Mouse (Mus musculus) urinary bladder, postnatal 4 days (tissue): ENCODE results near the gene Gadl1.

Experiments
- DNase-seq, 2 experiments: peaks; one replicate each; pipeline ENCODE4 v3.0.0; 2021 to 2022; ENCODE audit warnings: low spot score in 2 of 2

The Gadl1 gene

GRCm38 (mm10) chr9:115909155-115909554 is at the start of gene Gadl1:
Gene Gadl1, plus strand, starts transcription at chr9:115909455.
- DNase-seq = no peak

- no peak for DNase-seq
Measured at GRCm38 (mm10) chr9:115862802-115863201, 46.5 kb upstream of the Gadl1 start.

- no peak for DNase-seq
Measured at GRCm38 (mm10) chr9:115863326-115863725, 45.9 kb upstream of the Gadl1 start.

- DNase-seq = no peak
Measured at GRCm38 (mm10) chr9:115867277-115867676, 42.0 kb upstream of the Gadl1 start.

GRCm38 (mm10) chr9:115870168-115870567 is 39.1 kb upstream of the Gadl1 start:
- DNase-seq = no peak

GRCm38 (mm10) chr9:115870640-115871039 is 38.6 kb upstream of the Gadl1 start:
- DNase-seq = no peak

GRCm38 (mm10) chr9:115880500-115880899 is 28.8 kb upstream of the Gadl1 start:
- DNase-seq = no peak

GRCm38 (mm10) chr9:115881137-115881536 is 28.1 kb upstream of the Gadl1 start:
- no peak for DNase-seq

GRCm38 (mm10) chr9:115882627-115883200 is 26.5 kb upstream of the Gadl1 start:
- no peak for DNase-seq

GRCm38 (mm10) chr9:115883413-115883812 is 25.8 kb upstream of the Gadl1 start:
- DNase-seq = no peak

- no peak for DNase-seq
Measured at GRCm38 (mm10) chr9:115887571-115887970, 21.7 kb upstream of the Gadl1 start.

- DNase-seq = no peak
Measured at GRCm38 (mm10) chr9:115893131-115893530, 16.1 kb upstream of the Gadl1 start.

- DNase-seq = no peak
Measured at GRCm38 (mm10) chr9:115893947-115894346, 15.3 kb upstream of the Gadl1 start.

- no peak for DNase-seq
Measured at GRCm38 (mm10) chr9:115908325-115908724, 930 bp upstream of the Gadl1 start.

- no peak for DNase-seq
Measured at GRCm38 (mm10) chr9:115914006-115914405, 4.8 kb downstream of the Gadl1 start.

- no peak for DNase-seq
Measured at GRCm38 (mm10) chr9:115915586-115916270, 6.5 kb downstream of the Gadl1 start.

- DNase-seq = no peak
Measured at GRCm38 (mm10) chr9:115919736-115920135, 10.5 kb downstream of the Gadl1 start.

- DNase-seq = no peak
Measured at GRCm38 (mm10) chr9:115922662-115923061, 13.4 kb downstream of the Gadl1 start.

- DNase-seq = no peak
Measured at GRCm38 (mm10) chr9:115924094-115924493, 14.8 kb downstream of the Gadl1 start.

GRCm38 (mm10) chr9:115931803-115932202 is 22.5 kb downstream of the Gadl1 start:
- DNase-seq = no peak

GRCm38 (mm10) chr9:115932741-115933140 is 23.5 kb downstream of the Gadl1 start:
- DNase-seq = no peak

- DNase-seq = no peak
Measured at GRCm38 (mm10) chr9:115933243-115933964, 24.1 kb downstream of the Gadl1 start.

GRCm38 (mm10) chr9:115934288-115934687 is 25.0 kb downstream of the Gadl1 start:
- no peak for DNase-seq
